Mouse (Mus musculus): Measurements from ENCODE around the gene Adam12.

DNA sequence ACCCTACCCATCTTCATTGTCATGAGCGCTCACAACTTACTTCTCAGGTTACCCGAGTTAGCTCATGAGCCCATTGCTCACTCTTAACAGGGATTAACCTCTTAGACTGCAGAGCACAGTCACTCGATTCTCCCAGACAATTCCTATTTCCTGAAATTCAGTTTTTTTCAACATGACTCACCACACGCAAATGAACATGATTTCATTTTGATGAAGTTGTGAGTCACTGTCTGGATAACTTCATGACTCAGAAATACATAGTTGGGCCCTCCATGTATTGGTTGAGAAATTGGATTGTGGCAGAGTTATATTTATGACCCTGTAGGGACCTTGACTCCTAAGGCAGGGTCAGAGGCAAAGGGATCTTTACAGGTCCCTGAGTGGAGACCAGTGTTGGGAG lies 230.4 kb downstream of the Adam12 start:
- TF ChIP-seq CTCF (IDR thresholded peaks at IDR 0.05; ENCODE audit: low read depth, low read length) (no peak), POLR2A (IDR thresholded peaks at IDR 0.05; ENCODE audit: insufficient read depth, low read length) (no peak), EP300 (IDR thresholded peaks at IDR 0.05; ENCODE audit: insufficient read depth, low read depth, low read length) (no peak)

Data from ES-Bruce4 (cell line).